Mouse (Mus musculus) ZHBTc4 (cell line): ENCODE measurements around the gene Sdk2.
A peak's percentile ranks its signal among the peaks of the same experiment; 100 is the strongest.

Experiments
- DNase-seq: peaks from one replicate; pipeline ENCODE4 v3.0.0-alpha.2; 2011; ENCODE audit warnings: low read depth, low spot score

The Sdk2 gene

GRCm38 (mm10) chr11:113992894-113993293 lies 74.0 kb downstream of the Sdk2 start:
- DNase-seq, result no peak

- no peak for DNase-seq
These were observed 75.0 kb downstream of the Sdk2 start for GRCm38 (mm10) chr11:113991886-113992285.

- peak; percentile 77 for DNase-seq
These were observed 76.4 kb downstream of the Sdk2 start for GRCm38 (mm10) chr11:113990466-113990865.

- DNase-seq, result no peak
These were observed 76.8 kb downstream of the Sdk2 start for GRCm38 (mm10) chr11:113990065-113990464.

- no peak for DNase-seq
These were observed 80.9 kb downstream of the Sdk2 start for GRCm38 (mm10) chr11:113985826-113986416.

GRCm38 (mm10) chr11:113981732-113982503 lies 84.9 kb downstream of the Sdk2 start:
- peak; percentile 51 for DNase-seq

- no peak for DNase-seq
These were observed 85.8 kb downstream of the Sdk2 start for GRCm38 (mm10) chr11:113981088-113981487.

GRCm38 (mm10) chr11:113978318-113978717 lies 88.5 kb downstream of the Sdk2 start:
- no peak for DNase-seq

- no peak for DNase-seq
These were observed 91.2 kb downstream of the Sdk2 start for GRCm38 (mm10) chr11:113975667-113975970.

GRCm38 (mm10) chr11:113974876-113975666 lies 91.8 kb downstream of the Sdk2 start:
- no peak for DNase-seq

- no peak for DNase-seq
These were observed 94.4 kb downstream of the Sdk2 start for GRCm38 (mm10) chr11:113972517-113972872.

GRCm38 (mm10) chr11:113971609-113972516 lies 95.0 kb downstream of the Sdk2 start:
- no peak for DNase-seq

- DNase-seq, result no peak
These were observed 96.8 kb downstream of the Sdk2 start for GRCm38 (mm10) chr11:113970026-113970425.

GRCm38 (mm10) chr11:113965214-113965613 lies 101.6 kb downstream of the Sdk2 start:
- DNase-seq, result no peak

- no peak for DNase-seq
These were observed 104.1 kb downstream of the Sdk2 start for GRCm38 (mm10) chr11:113962751-113963150.

GRCm38 (mm10) chr11:113951616-113951988 lies 115.2 kb downstream of the Sdk2 start:
- no peak for DNase-seq

GRCm38 (mm10) chr11:113950904-113951615 lies 115.8 kb downstream of the Sdk2 start:
- DNase-seq, result no peak

- no peak for DNase-seq
These were observed 118.2 kb downstream of the Sdk2 start for GRCm38 (mm10) chr11:113948676-113949075.

GRCm38 (mm10) chr11:113942101-113942735 lies 124.6 kb downstream of the Sdk2 start:
- DNase-seq, result no peak

GRCm38 (mm10) chr11:113933678-113934077 lies 133.2 kb downstream of the Sdk2 start:
- DNase-seq, result no peak

- DNase-seq, result no peak
These were observed 133.9 kb downstream of the Sdk2 start for GRCm38 (mm10) chr11:113932909-113933308.
